Mouse (Mus musculus): ENCODE data around the gene Tln2. TPM values are rescaled to one million over a fixed set of nuclear protein-coding genes. Genes with fewer than 3 reads are reported as not detected.

Gene Tln2
- total RNA-seq, 2 experiments from 2014 or later = 0.27 to 0.75 TPM

DNA sequence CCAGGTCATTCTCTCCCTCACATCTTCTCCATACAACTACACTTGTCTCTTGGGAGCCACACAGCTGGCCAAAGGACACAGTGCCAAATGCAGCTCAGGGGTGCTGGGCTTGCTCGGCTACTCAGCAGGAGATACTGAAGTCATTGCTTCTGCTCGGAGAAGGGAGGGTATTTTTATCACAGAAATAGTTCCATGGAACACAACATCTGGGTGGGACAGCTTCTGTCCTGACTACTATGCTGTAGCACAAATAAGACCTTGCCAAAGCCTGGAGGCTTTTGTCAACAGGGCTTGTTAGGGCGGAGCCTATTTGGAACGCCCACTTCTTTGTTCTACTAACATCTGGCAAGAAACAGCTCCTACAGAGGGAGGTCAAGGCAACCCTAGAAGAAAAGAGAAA lies 10.2 kb downstream of the Tln2 start:
- no peak for ATAC-seq (replicated peaks; ENCODE audit: poor library complexity)

DNA sequence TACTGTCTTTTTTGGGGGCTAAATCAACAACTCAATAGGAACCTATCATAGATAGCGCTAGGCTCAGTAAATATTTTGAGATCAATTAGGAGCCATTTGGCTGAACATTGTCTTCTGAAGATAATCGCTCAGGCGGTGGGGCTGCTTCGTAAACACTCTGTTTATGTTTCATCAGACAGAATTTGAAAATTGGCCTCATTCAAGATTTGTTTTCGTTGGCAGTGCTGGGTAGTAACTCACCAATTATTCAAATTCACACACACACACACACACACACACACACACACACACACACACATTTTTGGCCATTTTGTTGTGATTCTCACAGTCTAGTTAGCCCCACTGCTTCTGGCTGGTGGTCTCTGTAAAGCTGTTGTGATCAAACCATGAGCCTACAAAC lies 12.9 kb downstream of the Tln2 start:
- no peak for ATAC-seq (replicated peaks; ENCODE audit: poor library complexity)

DNA sequence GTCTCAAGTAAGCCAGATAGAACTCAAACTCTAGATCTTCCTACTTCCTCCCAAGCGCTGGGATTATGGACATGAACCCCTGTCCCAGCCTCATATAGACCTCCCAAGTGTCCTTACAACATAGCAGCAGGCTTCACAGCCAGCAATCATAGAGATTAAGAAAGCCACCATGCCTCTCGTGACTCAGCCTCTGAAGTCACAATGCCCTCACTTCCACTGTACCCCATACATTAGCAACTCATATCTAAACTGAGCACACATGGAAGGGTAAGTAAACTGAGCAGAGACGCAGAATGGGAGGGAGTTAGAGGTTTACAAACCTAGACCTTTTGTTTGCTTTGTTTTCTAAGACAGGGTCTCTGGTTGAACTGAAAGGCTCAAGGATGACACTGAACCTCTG lies 13.7 kb downstream of the Tln2 start:
- no peak for ATAC-seq (replicated peaks; ENCODE audit: poor library complexity)

DNA sequence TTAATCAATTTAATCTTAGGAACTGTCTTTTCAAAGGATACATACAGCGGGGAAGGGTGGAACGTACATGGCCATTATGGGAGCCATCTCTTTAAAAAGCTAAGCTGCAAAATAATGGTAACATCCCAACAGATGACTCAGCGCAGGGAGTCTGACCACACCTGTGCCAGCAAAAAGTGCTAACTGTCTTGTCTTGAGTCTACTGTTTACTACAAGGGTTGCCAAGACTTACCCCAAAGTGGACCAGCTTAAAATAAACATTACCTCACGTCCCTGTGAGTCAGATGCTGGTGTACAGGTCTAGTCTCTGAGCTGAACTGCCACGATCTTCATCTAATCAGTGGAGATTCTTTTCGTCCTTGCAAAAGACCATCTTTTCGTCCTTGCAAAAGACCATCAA lies 14.7 kb downstream of the Tln2 start:
- no peak for ATAC-seq (replicated peaks; ENCODE audit: poor library complexity)

DNA sequence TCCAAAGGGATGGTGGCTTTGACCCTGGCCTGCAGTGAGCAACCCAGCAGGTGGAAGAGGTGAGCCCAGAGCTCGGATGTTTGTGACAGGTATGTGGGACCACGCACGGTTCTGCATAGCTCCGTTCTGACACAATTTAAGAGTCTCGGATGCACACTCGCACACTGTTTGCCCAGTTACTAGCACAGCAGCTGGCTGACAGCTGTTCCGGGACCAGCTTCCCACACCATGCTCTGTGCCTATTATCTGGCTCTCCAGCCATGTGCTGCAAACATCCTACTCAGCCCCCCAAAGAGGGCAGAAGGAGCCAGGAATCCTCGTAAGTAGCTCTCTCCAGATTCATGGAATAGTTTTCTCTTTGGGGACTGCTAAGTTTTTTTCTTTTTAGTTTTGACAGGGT lies 17.6 kb downstream of the Tln2 start:
- ATAC-seq (replicated peaks; ENCODE audit: poor library complexity) = no peak

DNA sequence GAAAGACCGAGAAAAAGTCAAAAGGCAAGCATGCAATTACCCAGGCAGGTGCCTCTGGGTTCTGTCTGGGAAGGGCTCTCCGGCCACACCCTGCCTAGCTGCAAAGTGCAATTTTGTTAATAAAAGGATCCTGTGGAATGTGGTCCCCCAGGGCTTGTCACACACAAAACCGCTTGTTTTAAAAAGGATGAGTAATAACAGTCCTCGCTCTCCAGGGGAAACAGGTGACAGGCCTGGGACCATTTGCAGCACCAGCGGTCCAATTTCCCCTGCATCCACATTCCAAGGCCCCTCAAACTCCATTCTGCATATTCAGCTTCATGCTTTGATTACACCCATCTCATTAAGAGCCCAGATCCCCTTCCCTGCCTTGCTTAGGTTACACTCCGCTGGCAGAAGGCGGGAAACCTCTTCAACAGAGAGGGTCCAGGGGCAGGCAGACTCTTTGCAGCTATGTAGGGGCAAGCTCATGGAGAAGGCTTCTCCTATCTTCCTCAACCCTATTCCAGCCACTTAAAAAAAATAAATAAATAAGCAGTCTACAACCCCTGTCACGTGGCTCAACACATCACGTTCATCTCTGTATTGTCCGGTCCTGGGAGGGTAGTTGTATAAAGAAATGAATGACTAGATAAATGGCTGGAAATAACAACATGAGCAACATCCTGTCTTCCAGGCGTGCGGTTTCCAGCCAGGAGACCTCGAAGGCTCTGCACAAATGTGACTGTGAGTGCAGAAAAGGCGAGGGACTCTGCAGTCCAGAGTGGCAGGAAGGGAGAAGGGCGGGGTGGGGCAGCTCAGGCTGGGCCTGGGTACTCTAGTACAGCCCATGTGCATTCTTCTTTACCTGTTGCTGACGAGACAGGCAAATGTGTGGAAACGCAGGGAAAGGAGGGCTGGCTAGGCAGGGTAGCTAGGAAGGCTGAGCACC lies 19.5 kb downstream of the Tln2 start:
- no peak for ATAC-seq (replicated peaks; ENCODE audit: poor library complexity)

DNA sequence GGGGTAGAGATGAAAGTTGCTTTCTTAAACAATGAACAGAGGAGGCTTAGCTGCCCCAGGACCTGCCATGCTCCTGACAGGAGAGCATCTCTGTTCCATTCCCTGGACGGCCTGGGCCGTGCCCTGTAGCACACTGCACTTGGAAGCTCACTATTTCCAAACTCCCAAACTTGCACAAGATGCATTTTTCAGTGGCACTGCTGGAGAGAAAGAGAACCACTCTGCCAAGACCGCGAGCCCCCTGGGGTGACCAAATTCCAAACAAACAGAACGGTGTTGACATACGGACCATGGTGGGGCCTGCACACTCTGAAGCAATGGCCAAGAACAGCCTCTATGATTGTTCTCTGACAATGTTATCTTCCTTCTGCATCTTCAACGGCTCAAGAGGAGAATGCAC lies 25.1 kb downstream of the Tln2 start:
- ATAC-seq (replicated peaks; ENCODE audit: poor library complexity) = no peak

DNA sequence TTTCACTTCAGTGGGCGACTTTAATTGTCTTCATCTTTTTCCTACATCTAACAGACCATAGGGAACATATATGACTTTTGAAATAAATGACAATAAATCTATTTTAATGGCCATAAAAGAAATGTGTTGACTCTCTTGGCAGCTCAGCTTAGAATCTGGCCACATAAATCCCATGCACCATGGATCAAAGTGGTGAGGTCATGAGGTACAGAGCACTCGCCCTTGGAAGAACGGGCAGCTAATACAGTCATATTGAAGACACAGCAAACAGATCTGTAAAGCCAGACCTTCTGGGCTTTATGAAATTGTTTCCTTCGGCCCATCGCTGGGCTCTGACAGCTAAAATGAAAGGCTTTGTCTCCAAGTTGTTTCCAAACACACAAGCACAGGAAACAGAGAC lies 26.2 kb downstream of the Tln2 start:
- no peak for ATAC-seq (replicated peaks; ENCODE audit: poor library complexity)

DNA sequence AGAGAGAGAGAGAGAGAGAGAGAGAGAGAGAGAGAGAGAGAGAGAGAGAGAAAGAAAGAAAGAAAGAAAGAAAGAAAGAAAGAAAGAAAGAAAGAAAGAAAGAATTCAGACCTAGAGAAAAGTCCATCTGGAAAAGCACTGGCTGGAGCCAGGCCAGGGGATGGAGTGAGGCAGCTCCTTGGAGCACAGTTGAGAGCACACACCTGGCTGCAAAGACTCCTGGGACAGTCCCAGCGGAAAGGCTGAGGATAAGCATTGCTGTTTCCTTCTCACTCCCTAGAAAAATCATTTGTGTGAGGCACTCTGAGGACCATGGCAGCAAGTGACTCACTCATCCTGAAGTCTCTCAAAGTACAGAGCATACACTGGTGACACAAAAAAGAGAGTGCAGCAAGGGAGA lies 26.9 kb downstream of the Tln2 start:
- no peak for ATAC-seq (replicated peaks; ENCODE audit: poor library complexity)

DNA sequence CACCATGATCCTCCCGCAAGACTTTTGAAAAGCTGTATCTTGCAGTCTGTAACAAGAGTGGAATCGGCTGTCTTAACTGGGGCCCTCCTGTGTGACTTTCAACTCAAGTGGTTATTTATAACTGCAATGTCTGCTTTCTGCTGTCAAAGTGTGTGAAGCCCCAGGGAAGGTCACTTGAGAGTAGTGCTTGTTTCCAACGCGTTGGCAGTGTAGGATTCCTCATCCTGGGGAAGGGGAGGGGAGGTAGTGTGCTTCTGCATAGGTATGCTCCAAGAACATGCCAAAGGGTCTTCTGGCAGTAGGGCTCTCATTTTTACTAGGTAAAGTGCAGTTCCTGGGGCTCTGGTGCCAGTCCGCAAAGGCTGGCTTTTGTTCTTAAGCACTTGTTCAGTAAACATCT lies 29.9 kb downstream of the Tln2 start:
- ATAC-seq (replicated peaks; ENCODE audit: poor library complexity) = no peak

DNA sequence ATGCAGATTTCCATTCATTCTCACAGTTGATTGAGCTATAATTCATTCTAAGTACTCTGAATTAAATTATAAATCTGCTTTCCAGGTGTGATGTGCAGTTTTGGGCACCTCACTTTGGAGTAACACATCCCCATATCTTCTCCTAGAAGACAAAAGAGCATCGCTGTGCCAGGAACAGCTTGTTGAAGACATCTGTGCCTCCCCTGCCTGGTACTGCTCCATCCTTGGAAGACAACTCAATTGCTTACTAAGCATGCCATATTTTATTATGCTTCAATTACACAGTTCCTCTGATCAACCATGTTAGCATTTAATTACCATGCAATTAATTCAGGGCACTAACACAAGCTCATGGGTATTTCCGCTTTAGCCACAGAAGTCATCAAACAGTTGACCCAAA lies 31.8 kb downstream of the Tln2 start:
- no peak for ATAC-seq (replicated peaks; ENCODE audit: poor library complexity)

DNA sequence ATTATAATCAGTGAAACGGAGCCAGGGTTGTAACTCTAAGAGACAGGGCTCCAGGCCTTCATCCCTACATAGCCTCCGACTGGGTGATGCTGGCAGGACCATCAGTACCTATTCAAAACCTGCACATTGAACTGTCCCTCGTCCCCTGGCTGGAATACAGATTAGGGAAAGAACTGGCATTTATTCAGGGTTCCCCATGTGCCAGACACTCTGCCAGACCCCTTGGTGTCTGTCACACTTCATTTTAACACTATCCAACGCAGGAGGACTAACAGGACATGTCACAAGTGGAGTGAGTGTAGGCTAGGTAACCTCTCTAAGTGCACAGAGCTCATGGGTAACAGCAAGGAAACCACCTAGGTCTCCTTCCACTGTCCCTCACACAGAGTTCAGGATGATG lies 37.8 kb downstream of the Tln2 start:
- no peak for ATAC-seq (replicated peaks; ENCODE audit: poor library complexity)

DNA sequence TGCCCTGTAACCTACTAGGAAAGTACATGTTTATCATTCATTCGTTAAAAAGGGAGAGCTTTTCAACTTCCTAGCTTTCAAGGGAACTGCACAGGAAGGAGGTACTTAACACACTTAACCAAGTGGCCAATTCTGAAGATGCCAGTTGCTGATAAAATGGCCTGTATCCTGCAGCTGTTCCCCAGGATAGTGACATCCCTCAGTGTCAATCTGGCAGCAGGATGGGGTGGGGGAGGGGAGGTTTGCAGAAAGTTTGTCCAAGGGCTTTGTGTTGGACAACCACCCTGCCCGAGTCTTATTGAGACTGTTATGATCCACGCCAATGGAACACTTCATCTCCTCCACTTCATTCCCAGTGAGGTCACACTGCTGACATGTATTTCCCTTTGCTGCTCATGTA lies 50.0 kb downstream of the Tln2 start:
- no peak for ATAC-seq (replicated peaks; ENCODE audit: poor library complexity)

DNA sequence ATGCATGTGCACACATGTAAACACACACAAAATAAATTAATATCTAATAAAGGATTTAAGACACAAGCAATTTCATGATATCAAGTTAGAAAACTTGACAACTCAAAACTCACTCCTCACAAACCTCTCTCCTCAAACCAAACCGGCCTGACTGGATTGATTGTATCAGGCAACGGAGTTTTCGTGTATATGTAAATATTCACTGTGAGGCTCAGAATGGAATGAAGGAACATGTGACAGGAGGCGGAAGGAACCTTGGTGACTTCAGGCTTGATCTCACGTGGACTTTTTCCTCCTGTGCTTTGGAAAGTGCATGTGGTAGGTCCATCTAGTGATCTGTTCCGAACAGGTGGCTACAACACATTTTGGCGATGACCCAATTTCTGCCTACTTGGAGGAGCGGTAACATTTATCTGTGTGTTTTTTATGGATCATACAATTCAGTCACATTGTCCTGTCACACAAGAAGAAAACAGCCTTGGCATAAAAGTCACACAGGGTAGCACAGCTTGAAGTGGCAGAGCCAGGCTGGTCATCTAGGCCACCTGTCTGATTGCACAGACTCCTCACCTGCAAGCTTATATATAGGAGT lies 54.7 kb downstream of the Tln2 start:
- ATAC-seq (replicated peaks; ENCODE audit: poor library complexity) = no peak

DNA sequence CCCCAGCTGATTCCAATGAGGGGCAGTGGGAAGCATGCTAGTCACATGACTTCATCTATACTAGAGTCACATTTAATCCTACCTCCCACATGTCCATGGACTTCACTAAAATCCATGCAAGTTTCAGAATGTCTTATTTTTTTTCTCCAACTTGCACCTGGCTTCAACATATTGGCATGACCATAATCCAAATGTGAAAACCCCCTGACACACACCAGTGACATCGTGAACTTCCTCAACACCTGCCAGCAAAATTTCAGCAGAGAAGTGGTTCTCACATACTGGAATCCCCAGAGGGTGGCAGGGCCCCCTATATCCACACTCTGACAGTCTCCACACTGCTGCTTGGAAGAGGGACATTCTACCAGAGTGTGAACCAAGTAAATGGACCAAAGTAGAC lies 57.7 kb downstream of the Tln2 start:
- ATAC-seq (replicated peaks; ENCODE audit: poor library complexity) = no peak

DNA sequence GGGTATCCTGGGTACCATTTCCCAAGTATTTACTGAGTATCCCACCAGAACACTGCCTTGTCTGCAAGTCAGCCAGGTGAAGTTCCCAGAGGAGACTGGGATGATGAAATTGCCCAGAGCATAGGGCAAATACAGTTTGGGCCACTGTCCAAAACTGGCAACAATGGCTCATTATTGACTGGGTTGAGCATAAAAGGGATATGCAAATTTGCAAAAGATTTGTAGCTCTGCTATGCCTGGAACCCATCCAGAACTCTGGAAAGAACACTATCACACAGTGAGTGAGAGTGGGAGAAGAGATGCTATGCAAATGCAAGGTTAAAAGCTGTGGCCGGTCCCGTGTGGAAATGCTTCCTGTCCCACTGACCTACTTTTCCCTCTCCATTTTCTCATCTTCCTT lies 63.1 kb downstream of the Tln2 start:
- ATAC-seq (replicated peaks; ENCODE audit: poor library complexity) = no peak

DNA sequence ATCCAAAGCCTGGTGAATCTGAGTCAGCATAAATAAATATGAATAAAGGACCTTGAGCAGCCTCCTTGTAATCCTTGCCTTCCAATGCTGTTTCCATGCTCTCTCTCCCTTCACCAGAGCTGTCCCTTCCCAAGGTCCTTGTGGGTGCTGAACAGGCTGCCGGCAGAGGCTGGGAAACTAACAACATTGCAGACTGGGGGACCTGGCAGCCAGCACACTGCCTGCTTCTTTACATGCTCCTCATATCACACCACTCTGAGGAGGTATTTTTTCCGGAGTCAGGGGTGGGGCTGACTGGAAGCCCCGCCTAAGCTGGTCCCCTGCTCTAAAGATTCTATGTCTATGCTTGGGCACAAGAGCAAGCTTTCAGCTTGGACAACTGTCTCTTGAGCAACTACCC lies 64.2 kb downstream of the Tln2 start:
- no peak for ATAC-seq (replicated peaks; ENCODE audit: poor library complexity)

DNA sequence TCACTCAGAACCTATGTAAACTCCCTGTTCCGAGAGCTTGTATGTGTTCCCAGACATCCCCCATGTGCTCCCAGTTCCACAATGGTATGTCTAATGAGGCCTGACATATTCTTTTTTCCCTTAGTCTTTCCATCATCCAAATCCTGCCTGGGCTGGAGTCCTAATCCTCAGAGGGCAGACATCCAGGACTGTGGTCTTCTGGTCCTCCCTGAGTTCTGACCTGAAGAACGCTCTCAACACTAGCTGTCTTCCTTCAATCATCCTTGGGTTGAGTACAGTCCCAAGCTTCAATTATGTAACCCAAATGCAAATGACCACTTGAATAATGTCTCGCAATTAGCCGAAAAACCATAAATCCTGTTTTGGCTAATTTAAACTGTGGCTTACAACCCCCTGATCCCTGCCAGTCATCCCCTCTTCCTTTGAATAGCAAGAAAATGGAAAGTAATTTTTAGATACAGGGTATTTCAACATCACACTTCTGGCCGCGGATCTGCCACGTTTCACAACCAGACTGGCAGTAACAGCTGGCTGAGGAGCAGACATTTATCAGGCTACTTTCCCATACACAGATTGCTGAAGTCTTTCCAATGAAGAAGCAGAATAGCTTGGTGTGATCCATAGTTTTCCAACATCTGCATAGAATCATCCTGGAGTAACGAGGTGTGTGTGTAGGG lies 65.5 kb downstream of the Tln2 start:
- peak; percentile 26; the same call in 1 of the 2 replicates for ATAC-seq (replicated peaks; ENCODE audit: poor library complexity)

DNA sequence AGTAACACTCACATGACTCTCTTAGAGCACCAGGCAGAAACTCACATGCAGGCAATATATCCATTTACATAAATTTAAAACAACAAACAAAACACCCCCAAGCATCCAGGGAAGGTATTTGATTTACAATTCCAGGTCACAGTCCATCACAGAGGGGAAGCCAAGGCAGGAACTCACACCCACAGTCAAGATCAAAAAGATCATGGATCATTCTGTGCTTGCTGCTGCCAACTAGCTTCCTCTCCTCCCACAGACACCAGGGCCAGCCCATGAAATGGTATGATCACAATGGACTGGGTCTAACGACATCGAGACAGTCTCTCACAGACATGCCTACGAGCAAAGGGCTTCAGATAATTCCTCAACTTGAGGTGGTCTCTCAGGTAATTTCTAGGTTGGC lies 70.1 kb downstream of the Tln2 start:
- ATAC-seq (replicated peaks; ENCODE audit: poor library complexity) = no peak

DNA sequence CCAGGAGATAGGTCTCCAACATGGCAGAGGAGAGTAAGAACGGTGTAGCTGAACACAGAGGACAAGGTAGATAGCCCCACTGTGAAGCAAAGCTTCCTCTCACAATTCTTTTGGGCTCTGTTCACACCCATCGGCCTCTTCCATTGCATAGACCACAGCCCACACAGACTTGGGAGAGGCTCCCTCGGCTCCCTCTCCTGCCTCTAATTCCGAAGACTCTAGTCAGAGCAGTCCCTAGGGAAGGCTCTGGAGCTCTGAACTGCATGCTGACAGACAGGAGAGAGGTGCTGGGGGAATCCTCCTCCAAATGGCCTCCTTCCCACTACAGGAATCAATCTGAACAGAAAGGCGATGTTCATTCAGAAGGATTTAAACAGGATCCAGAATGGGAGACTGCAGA lies 72.9 kb downstream of the Tln2 start:
- ATAC-seq (replicated peaks; ENCODE audit: poor library complexity) = no peak

DNA sequence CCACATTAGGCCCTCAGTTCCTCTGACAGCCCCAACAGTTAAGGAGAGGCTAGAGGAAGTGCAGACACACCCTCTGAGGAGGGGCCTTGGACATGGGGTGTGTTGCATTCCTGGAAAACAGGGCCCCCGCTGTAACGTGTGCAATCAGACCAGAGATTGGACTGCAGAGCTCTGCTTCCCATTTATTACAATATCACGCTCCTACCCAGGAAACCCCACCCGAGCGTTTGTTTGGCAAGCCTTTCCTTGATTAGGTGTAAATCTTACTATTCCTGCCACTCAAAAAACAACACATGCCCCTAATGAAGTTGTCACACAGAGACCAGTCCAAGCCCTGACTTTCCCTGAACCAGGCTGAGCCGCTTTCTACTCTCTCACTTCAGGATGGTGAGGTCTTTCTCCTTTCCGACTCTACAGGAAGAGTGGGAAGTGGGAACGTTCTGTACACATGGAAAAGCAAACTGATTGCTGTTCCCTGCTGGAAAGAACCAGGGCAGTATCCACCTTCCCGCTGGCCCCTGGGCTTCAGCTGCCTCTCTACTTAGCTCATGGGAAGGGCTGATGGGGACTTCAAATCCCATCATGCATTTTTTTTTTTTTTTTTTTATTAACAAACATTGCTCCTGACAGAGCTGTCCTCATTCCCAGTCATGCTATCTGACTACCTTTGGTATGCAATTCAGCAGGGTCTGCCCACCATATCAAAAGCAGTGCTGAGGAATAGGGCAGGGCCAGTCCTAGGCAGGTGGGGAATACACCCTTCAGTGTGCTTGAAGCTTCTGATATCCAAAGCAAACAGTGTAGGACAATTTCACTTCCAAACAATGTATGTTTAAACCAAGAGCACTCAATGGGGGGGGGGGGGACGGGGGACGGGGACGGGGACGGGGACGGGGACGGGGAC lies 74.1 kb downstream of the Tln2 start:
- ATAC-seq (replicated peaks; ENCODE audit: poor library complexity) = no peak
